Mouse (Mus musculus): ENCODE measurements around the gene Ift20.

DNA sequence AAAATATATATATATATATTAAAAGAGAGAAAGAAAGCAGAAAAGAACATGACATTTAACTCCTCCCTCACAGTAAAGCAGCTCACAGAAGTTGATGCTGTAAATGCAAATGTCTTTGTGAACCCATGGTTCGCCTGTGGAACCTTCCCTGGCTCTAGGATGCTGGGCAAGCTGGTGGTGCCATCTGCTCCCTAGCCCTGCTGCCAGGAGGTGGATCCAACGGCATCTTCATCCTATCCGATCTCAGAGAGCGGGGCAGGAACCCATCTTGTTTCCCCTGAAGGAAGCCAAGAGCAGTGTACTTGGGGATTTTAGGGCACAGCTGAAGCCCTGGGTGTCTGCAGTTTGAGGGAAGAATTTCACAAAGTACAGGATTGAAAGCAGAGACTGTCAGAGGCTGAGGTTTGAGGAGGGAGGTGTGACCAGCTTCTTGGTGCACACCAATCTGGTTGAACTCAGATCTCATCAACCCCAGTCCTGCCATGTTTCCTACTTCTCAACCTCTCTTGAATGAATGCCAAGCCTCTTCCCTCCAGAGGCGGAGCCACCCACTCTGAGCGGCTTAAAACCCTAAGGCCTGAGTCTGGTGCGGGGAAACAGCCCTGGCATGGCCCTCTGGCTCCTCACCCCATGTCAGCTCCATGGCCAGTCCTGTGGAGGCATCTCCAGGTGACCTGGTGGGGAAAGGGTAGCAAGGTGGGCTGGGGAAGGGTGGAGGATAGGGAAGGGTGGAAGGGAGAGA is 33.1 kb upstream of the Ift20 start, which contains the start of gene Sebox:
- TF ChIP-seq CTCF (IDR thresholded peaks at IDR 0.05; ENCODE audit: extremely low read depth, insufficient read depth, insufficient read length, insufficient replicate concordance) (no peak), POLR2A (IDR thresholded peaks at IDR 0.05; ENCODE audit: low read depth, low read length) (no peak)
